Mouse (Mus musculus): ENCODE data around the gene BC004004. TPM values are rescaled to one million over a fixed set of nuclear protein-coding genes. Genes with fewer than 3 reads are reported as not detected.
"Not testable (repeated sequence)": the region's sequence is repeated elsewhere in the genome, so short reads cannot be mapped to it uniquely, and the experiment has no call there.

The BC004004 gene
- polyA plus RNA-seq, 1 experiment from 2014 or later = 123 TPM

DNA sequence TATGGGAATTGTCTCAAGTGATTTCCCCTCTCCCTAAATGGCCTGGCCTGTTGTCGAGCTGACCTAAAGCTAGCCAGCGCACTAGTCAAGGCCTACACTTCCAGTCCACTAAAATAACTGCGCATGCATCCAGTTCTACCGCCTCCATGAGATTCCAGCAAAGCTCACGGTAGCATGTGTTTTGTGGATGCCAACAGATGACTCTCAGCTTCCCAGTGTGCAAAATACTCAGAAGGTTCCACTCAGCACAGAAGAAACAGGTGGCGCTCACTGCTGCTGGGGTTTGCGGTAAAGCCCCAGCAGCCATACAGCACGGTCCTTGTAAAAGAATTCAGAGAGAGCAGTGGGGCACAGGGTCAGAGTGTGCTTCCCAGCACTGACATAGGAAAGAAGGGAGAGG, 43.0 kb downstream of the BC004004 start:
- Histone ChIP-seq H3K4me1 (ENCODE audit: control insufficient read depth, insufficient read depth, low read depth, low read length) (no peaks in the 10 kb centered on the region), H3K4me3 (ENCODE audit: low read length) (no peak overlapping the region), H3K9me3 (ENCODE audit: control insufficient read depth, low read length) (no peaks in the 10 kb centered on the region), H3K9ac (ENCODE audit: low read depth, low read length) (no peak overlapping the region), H3K4me2 (ENCODE audit: low read length) (no peak overlapping the region), H3K27me3 (replicated peaks; ENCODE audit: control insufficient read depth, insufficient read depth, low read length) (no peaks in the 10 kb centered on the region), H3K36me3 (ENCODE audit: control insufficient read depth, insufficient read depth, low read length) (no peaks in the 10 kb centered on the region), H3K27ac (ENCODE audit: low read depth, low read length) (no peak overlapping the region)
- ATAC-seq = no peak
- 89% methylated on average over 8 of the region's 8 CpGs for WGBS

DNA sequence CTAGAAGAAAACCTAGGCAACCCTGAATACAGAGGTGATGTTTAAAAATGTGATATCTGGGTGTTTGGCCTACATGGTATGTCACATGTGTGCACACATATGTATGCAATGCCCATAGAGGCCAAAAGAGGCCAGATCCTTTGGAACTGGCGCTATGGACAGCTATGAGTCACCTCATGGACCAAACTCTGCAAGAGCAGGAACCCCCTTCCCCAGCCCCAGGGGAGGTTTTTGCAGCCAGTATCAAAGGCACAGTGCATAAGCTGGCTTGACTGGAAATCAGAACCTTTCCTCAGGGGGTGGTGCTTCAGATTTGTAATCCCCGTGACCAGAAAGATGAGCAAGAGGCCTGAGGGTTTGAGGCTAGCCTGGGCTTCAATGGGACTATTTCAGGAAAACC, 43.5 kb downstream of the BC004004 start:
- no peak overlapping the region for H3K27ac ChIP-seq (ENCODE audit: low read depth, low read length)
- 90% methylated on average over 2 of the region's 2 CpGs for WGBS
- no peaks in the 10 kb centered on the region for H3K36me3 ChIP-seq (ENCODE audit: control insufficient read depth, insufficient read depth, low read length)
- no peak for ATAC-seq
- no peak overlapping the region for H3K4me2 ChIP-seq (ENCODE audit: low read length)
- no peaks in the 10 kb centered on the region for H3K4me1 ChIP-seq (ENCODE audit: control insufficient read depth, insufficient read depth, low read depth, low read length)
- no peak overlapping the region for H3K9ac ChIP-seq (ENCODE audit: low read depth, low read length)
- H3K4me3 ChIP-seq (ENCODE audit: low read length) = no peak overlapping the region
- no peaks in the 10 kb centered on the region for H3K27me3 ChIP-seq (replicated peaks; ENCODE audit: control insufficient read depth, insufficient read depth, low read length)
- H3K9me3 ChIP-seq (ENCODE audit: control insufficient read depth, low read length) = no peaks in the 10 kb centered on the region

DNA sequence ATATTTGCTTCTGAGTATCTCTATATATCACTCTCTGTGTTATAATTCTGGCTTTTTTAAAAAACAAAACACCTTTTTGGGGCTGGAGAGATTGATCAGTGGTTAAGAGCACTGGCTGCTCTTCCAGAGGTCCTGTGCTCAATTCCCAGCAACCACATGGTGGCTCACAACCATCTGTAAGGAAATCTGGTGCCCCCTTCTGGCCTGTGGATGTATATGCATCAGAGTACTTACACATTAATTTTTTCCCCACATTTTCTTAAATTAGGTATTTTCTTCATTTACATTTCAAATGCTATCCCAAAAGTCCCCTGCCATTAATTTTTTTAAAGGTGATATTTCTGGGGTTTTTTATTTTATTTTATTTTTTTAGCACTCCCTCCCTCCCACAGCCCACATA, 44.7 kb downstream of the BC004004 start:
- no peak overlapping the region for H3K4me2 ChIP-seq (ENCODE audit: low read length)

DNA sequence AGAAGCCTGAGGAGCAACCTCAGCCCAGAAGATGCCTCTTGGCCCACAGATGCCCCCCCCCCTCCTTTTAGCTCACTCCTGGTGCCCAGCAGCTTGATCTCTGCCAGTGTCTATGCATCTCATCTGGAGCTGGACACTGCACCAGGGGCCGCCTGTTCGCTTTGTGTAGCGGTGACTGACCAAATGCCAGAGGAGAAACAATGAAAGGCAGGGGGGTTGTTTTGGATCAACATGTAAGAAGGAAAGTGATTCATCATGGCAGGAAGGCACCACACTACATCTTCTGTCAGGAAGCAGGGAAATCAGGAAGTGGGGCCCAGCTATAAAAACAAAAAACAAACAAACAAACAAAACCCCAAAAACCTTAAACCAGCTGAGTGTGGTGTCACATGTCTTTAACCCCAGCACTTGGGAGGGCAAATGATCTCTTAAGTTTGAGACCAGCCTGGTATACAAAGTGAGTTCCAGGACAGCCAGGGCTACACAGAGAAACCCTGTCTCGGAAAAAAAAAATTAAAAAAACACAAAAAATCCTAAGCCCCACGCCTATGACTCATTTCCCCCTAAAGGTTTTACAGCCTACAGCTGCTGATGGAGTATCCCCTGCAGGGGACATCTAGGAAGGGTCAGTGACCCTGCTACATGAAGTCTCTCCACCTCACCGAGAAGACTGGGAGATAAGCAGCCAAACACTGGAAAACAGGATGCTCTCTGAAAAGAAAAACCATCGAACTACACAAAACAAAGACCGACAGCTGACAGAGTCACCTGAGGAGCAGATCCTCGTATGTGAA, 47.3 kb downstream of the BC004004 start:
- Histone ChIP-seq H3K27ac (ENCODE audit: low read depth, low read length) (no peak overlapping the region), H3K4me1 (ENCODE audit: control insufficient read depth, insufficient read depth, low read depth, low read length) (no peaks in the 10 kb centered on the region), H3K36me3 (ENCODE audit: control insufficient read depth, insufficient read depth, low read length) (no peaks in the 10 kb centered on the region), H3K27me3 (replicated peaks; ENCODE audit: control insufficient read depth, insufficient read depth, low read length) (peaks cover 2% of the 10 kb centered on the region), H3K4me3 (ENCODE audit: low read length) (no peak overlapping the region), H3K9ac (ENCODE audit: low read depth, low read length) (no peak overlapping the region), H3K9me3 (ENCODE audit: control insufficient read depth, low read length) (no peaks in the 10 kb centered on the region), H3K4me2 (ENCODE audit: low read length) (no peak overlapping the region)
- no peak for ATAC-seq
- 38% methylated on average over 9 of the region's 9 CpGs for WGBS

More for the DNA sequence above, 44.7 kb downstream of the BC004004 start:
- ATAC-seq = no peak
- Histone ChIP-seq H3K36me3 (ENCODE audit: control insufficient read depth, insufficient read depth, low read length) (no peaks in the 10 kb centered on the region), H3K9ac (ENCODE audit: low read depth, low read length) (no peak overlapping the region), H3K9me3 (ENCODE audit: control insufficient read depth, low read length) (no peaks in the 10 kb centered on the region), H3K4me1 (ENCODE audit: control insufficient read depth, insufficient read depth, low read depth, low read length) (no peaks in the 10 kb centered on the region), H3K27me3 (replicated peaks; ENCODE audit: control insufficient read depth, insufficient read depth, low read length) (no peaks in the 10 kb centered on the region), H3K4me3 (ENCODE audit: low read length) (no peak overlapping the region), H3K27ac (ENCODE audit: low read depth, low read length) (no peak overlapping the region)

DNA sequence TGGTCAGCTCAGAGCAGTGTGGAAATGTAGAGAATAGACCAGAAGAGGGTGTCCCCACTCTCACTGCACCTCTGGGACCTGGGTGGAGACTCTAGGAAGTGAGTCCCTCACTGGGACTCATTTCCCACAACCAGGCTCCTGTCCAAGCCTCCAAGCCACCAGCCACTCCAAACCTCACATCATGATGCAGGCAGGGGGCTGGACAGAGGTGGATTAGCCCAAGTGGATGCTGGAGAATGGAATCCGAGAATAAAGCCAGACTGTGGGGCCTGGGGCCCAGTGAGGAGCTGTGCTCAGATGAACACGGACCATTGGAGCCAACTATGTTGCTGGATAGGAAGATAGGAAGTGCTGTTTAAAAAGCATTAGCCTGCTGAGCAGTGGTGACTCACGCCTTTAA, 48.3 kb downstream of the BC004004 start:
- no peaks in the 10 kb centered on the region for H3K4me1 ChIP-seq (ENCODE audit: control insufficient read depth, insufficient read depth, low read depth, low read length)
- no peak overlapping the region for H3K4me3 ChIP-seq (ENCODE audit: low read length)
- peaks cover 9% of the 10 kb centered on the region for H3K27me3 ChIP-seq (replicated peaks; ENCODE audit: control insufficient read depth, insufficient read depth, low read length)
- no peak overlapping the region for H3K27ac ChIP-seq (ENCODE audit: low read depth, low read length)
- H3K4me2 ChIP-seq (ENCODE audit: low read length) = no peak overlapping the region
- no peaks in the 10 kb centered on the region for H3K36me3 ChIP-seq (ENCODE audit: control insufficient read depth, insufficient read depth, low read length)
- ATAC-seq = no peak
- no peaks in the 10 kb centered on the region for H3K9me3 ChIP-seq (ENCODE audit: control insufficient read depth, low read length)
- no peak overlapping the region for H3K9ac ChIP-seq (ENCODE audit: low read depth, low read length)
- 74% methylated on average over 3 of the region's 3 CpGs for WGBS

DNA sequence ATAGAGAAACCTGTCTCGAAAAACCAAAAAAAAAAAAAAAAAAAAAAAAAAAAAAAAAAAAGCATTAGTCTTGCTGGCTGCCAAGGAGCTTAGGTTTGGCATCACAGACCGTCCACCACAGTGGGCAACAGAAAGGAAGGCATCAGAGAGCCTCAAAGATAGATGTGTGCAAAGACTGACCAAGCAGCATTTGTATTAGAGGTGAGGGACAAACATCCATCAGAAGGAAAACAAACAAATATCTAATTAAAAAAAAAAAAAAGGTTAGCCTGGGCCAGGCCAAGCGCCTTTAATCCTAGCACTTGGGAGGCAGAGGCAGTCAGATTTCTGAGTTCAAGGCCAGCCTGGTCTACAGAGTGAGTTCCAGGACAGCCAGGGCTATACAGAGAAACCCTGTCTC, 48.8 kb downstream of the BC004004 start, which contains the start of gene Pi16:
TSS of gene Pi16 (plus strand) at position 301 of the 400 bp plus-strand sequence.
- H3K4me3 ChIP-seq (ENCODE audit: low read length); H3K9ac ChIP-seq (ENCODE audit: low read depth, low read length); H3K36me3 ChIP-seq (ENCODE audit: control insufficient read depth, insufficient read depth, low read length); H3K4me2 ChIP-seq (ENCODE audit: low read length); H3K4me1 ChIP-seq (ENCODE audit: control insufficient read depth, insufficient read depth, low read depth, low read length); H3K27ac ChIP-seq (ENCODE audit: low read depth, low read length); ATAC-seq; H3K9me3 ChIP-seq (ENCODE audit: control insufficient read depth, low read length): not testable (repeated sequence)
- 82% methylated on average over 3 of the region's 3 CpGs for WGBS
- peaks cover 12% of the 10 kb centered on the region for H3K27me3 ChIP-seq (replicated peaks; ENCODE audit: control insufficient read depth, insufficient read depth, low read length)

DNA sequence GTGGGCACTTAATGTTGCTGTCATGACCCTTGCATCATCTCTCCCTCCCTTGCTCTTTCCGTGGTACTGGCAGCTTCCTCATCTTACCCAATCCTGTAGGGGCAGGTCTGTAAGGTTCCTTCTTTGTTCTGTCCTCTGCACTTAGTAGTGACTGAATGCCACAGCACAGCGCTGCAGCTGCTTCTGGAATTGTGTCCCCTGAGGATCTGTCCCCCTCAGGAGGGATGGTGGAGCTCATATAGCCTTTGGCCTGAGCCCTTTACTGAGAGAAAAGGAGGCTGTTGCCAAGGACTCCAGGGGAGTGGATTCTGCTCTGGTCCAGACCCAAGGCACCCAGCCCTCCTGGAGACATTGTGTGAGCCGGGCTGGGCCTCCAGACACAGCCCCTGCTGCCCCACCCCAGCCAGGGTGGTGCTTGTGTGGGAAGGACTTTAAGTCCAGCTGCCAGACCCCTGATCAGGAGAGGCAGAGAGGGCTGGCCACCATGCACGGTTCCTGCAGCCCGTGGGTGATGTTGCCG, 50.2 kb downstream of the BC004004 start:
- no peak overlapping the region for H3K9ac ChIP-seq (ENCODE audit: low read depth, low read length)
- no peaks in the 10 kb centered on the region for H3K36me3 ChIP-seq (ENCODE audit: control insufficient read depth, insufficient read depth, low read length)
- peaks cover 15% of the 10 kb centered on the region for H3K27me3 ChIP-seq (replicated peaks; ENCODE audit: control insufficient read depth, insufficient read depth, low read length)
- no peak for ATAC-seq
- H3K4me3 ChIP-seq (ENCODE audit: low read length) = no peak overlapping the region
- no peaks in the 10 kb centered on the region for H3K9me3 ChIP-seq (ENCODE audit: control insufficient read depth, low read length)
- no peaks in the 10 kb centered on the region for H3K4me1 ChIP-seq (ENCODE audit: control insufficient read depth, insufficient read depth, low read depth, low read length)
- H3K4me2 ChIP-seq (ENCODE audit: low read length) = no peak overlapping the region
- H3K27ac ChIP-seq (ENCODE audit: low read depth, low read length) = no peak overlapping the region
- WGBS = 48% methylated on average over 6 of the region's 6 CpGs

DNA sequence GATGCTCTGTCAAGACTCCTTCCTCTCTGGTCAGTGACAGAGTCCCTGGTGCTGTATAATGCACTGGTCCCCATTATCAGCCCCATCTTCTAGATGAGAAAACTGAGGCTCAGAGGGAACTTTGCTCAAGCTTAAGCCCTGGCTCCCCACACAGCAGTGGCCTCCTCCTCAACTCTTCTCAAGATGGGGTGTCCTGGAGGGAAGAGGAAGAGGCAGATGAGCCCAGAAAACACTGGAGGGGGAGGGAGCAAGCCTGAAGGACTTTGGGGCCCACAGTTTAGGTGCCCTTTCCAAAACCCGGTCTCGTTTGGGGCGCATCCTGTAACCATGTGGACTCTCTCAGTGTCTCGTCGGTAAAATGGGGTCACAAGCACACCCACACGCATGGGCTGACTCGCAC, 50.9 kb downstream of the BC004004 start:
- Histone ChIP-seq H3K4me2 (ENCODE audit: low read length) (no peak overlapping the region), H3K36me3 (ENCODE audit: control insufficient read depth, insufficient read depth, low read length) (no peaks in the 10 kb centered on the region), H3K9me3 (ENCODE audit: control insufficient read depth, low read length) (no peaks in the 10 kb centered on the region), H3K27ac (ENCODE audit: low read depth, low read length) (no peak overlapping the region), H3K27me3 (replicated peaks; ENCODE audit: control insufficient read depth, insufficient read depth, low read length) (peaks cover 15% of the 10 kb centered on the region), H3K4me1 (ENCODE audit: control insufficient read depth, insufficient read depth, low read depth, low read length) (no peaks in the 10 kb centered on the region), H3K9ac (ENCODE audit: low read depth, low read length) (no peak overlapping the region), H3K4me3 (ENCODE audit: low read length) (no peak overlapping the region)
- ATAC-seq = no peak
- 94% methylated on average over 7 of the region's 7 CpGs for WGBS

DNA sequence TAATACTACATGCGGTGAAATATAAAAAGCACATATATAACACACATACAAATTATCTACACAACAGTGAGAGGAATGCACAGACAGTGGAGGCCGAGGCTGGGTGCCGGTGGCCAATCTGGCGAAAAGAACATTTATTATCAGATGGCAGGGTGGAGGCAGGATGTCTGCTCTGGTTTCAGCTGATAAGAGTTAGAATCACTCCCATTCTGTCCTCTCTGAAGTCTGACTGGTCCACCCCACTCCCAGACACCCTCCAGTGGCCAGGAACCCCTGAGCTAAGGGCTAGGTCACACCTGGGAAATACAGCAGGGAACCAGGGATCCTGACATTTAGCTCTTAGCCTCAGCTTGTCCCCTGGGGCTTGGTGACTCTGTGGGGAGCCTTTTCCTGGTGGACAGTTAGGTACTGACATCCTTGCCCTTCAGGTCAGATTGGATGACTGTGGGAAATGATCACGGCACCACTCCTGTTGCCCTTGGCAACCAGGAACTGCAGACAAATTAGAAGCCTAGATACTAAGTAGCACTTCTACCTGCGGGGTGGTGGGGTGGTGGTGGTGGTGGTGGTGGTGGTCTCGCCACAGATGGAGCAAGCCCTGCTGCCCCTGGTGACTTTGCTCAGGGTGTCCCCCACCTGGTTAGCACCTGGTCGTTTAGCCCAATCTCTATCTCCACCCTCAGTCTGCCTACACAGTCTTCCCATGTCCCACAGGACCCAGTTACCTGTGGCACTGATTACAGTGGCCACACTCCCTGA, 51.5 kb downstream of the BC004004 start:
- no peak overlapping the region for H3K4me3 ChIP-seq (ENCODE audit: low read length)
- WGBS = 78% methylated on average over 8 of the region's 8 CpGs
- H3K27me3 ChIP-seq (replicated peaks; ENCODE audit: control insufficient read depth, insufficient read depth, low read length) = peaks cover 15% of the 10 kb centered on the region
- H3K9ac ChIP-seq (ENCODE audit: low read depth, low read length) = no peak overlapping the region
- H3K9me3 ChIP-seq (ENCODE audit: control insufficient read depth, low read length) = no peaks in the 10 kb centered on the region
- H3K27ac ChIP-seq (ENCODE audit: low read depth, low read length) = no peak overlapping the region
- H3K36me3 ChIP-seq (ENCODE audit: control insufficient read depth, insufficient read depth, low read length) = no peaks in the 10 kb centered on the region
- no peak overlapping the region for H3K4me2 ChIP-seq (ENCODE audit: low read length)
- ATAC-seq = no peak
- no peaks in the 10 kb centered on the region for H3K4me1 ChIP-seq (ENCODE audit: control insufficient read depth, insufficient read depth, low read depth, low read length)

Data from hindbrain, embryonic 16.5 days (tissue).